Mouse (Mus musculus) ES-Bruce4 (cell line): ENCODE results near the gene Tbrg4. TPM values are rescaled to one million over a fixed set of nuclear protein-coding genes. Genes with fewer than 3 reads are reported as not detected.

Experiments
- H3K27ac ChIP-seq: 2 replicates; pipeline ENCODE4 v1.5.1; 2012; ENCODE audit warnings: low read length, inconsistent platforms; ENCODE audit not compliant: insufficient read depth
- H3K27me3 ChIP-seq: 2 replicates; pipeline ENCODE4 v1.6.1; 2012; ENCODE audit warnings: mild to moderate bottlenecking, low read length, inconsistent platforms; ENCODE audit not compliant: control insufficient read depth, poor library complexity, insufficient read depth, severe bottlenecking
- H3K36me3 ChIP-seq: 2 replicates; pipeline ENCODE4 v1.6.1; 2012; ENCODE audit warnings: inconsistent platforms, mild to moderate bottlenecking, low read length, moderate library complexity; ENCODE audit not compliant: control insufficient read depth, poor library complexity, insufficient read depth, severe bottlenecking
- H3K4me1 ChIP-seq: one replicate; pipeline ENCODE4 v1.8.1; 2011; ENCODE audit warnings: low read length; ENCODE audit not compliant: control insufficient read depth, insufficient read depth
- H3K4me3 ChIP-seq: 2 replicates; pipeline ENCODE4 v1.5.1; 2011; ENCODE audit warnings: low read depth, mild to moderate bottlenecking, low read length
- H3K9ac ChIP-seq: 2 replicates; pipeline ENCODE4 v1.6.1; 2012; ENCODE audit warnings: low read depth, mild to moderate bottlenecking, inconsistent platforms; ENCODE audit not compliant: poor library complexity, severe bottlenecking
- H3K9me3 ChIP-seq: replicated peaks from 2 replicates; pipeline ENCODE4 v1.6.1; 2012; ENCODE audit warnings: mild to moderate bottlenecking, low read length, inconsistent platforms; ENCODE audit not compliant: control insufficient read depth, poor library complexity, insufficient read depth, severe bottlenecking
- CTCF ChIP-seq: IDR thresholded peaks from one replicate; pipeline ENCODE4 v1.8.1; 2011; ENCODE audit warnings: low read depth, low read length
- EP300 ChIP-seq: IDR thresholded peaks from 2 replicates; pipeline ENCODE4 v1.6.1; 2011; ENCODE audit warnings: low read depth, low read length; ENCODE audit not compliant: insufficient read depth
- POLR2A ChIP-seq: IDR thresholded peaks from one replicate; pipeline ENCODE4 v1.8.1; 2011; ENCODE audit warnings: low read length; ENCODE audit not compliant: insufficient read depth
- polyA plus RNA-seq: library from polyadenylated mRNA; stranded (reverse); fragments of >200 nt; gene quantifications from 2 replicates; pipeline ENCODE4 v1.2.4, GENCODE M21; 2011; ENCODE audit warnings: low read depth; ENCODE audit not compliant: missing spikeins, insufficient read depth, insufficient read length

Gene Tbrg4
- polyA plus RNA-seq, 1 experiment, result 92.5 TPM

- Histone ChIP-seq H3K9me3 (no peaks in the 10 kb centered on the region), H3K27ac (no peak overlapping the region), H3K27me3 (no peaks in the 10 kb centered on the region), H3K4me3 (no peak overlapping the region), H3K9ac (no peak overlapping the region), H3K4me1 (no peaks in the 10 kb centered on the region), H3K36me3 (no peaks in the 10 kb centered on the region)
- TF ChIP-seq POLR2A, result no peak
- no peak for TF ChIP-seq EP300
- TF ChIP-seq CTCF, result no peak
Measured at GRCm38 (mm10) chr11:6567951-6568350, 57.9 kb downstream of the Tbrg4 start.

GRCm38 (mm10) chr11:6566496-6566895 is 59.4 kb downstream of the Tbrg4 start:
- no peaks in the 10 kb centered on the region for H3K36me3 ChIP-seq
- H3K4me1 ChIP-seq, result no peaks in the 10 kb centered on the region
- no peak overlapping the region for H3K27ac ChIP-seq
- no peak overlapping the region for H3K9ac ChIP-seq
- no peaks in the 10 kb centered on the region for H3K27me3 ChIP-seq
- TF ChIP-seq EP300 (no peak), POLR2A (no peak), CTCF (no peak)
- no peaks in the 10 kb centered on the region for H3K9me3 ChIP-seq
- no peak overlapping the region for H3K4me3 ChIP-seq

Other genes with a start within 250 kb of the Tbrg4 start
- gene Zmiz2, start 237.0 kb downstream of the Tbrg4 start, polyA plus RNA-seq, result 51.5 and 59.4 TPM in 2 replicates
- gene Ppia, start 210.6 kb downstream of the Tbrg4 start, polyA plus RNA-seq, result 2,132 and 2,301 TPM in 2 replicates
- gene H2afv, start 181.6 kb downstream of the Tbrg4 start, polyA plus RNA-seq, result 200 and 218 TPM in 2 replicates
- gene Purb, start 150.2 kb downstream of the Tbrg4 start, polyA plus RNA-seq, result 49.8 and 52.0 TPM in 2 replicates
- gene Myo1g, start 105.1 kb downstream of the Tbrg4 start, polyA plus RNA-seq, result 0.36 and 1.1 TPM in 2 replicates
- gene Ccm2, start 79.2 kb downstream of the Tbrg4 start, polyA plus RNA-seq, result 36.5 and 38.7 TPM in 2 replicates
- gene Nacad, start 20.0 kb downstream of the Tbrg4 start, polyA plus RNA-seq, result 0.50 and 0.90 TPM in 2 replicates
- gene Wap, start 12.6 kb upstream of the Tbrg4 start, polyA plus RNA-seq, result not detected in 2 replicates
- gene Ramp3, start 32.5 kb upstream of the Tbrg4 start, polyA plus RNA-seq, result 6.2 and 8.2 TPM in 2 replicates
- gene Gm11983, start 211.6 kb upstream of the Tbrg4 start, polyA plus RNA-seq, result 0.67 TPM in 1 of 2 replicates, not detected in the other